Comparison of ENCODE assay signal across 8 mouse cellular contexts in genomic region chr7:44590402-44591347, GRCm38 (mm10). TPM values are rescaled to one million over a fixed set of nuclear protein-coding genes. Genes with fewer than 3 reads are reported as not detected.
DNase-seq lines count a peak whose midpoint lies in the region; ATAC-seq and TF ChIP-seq lines count a peak whose summit lies in the region.

Gene Kcnc3 (plus strand): TSS chr7:44590664.

- H3K4me3 ChIP-seq in forebrain, embryonic 11.5 days (ENCODE audit: low read depth, low read length): peak within 1 kb of the TSS; percentile 58
- H3K4me3 ChIP-seq in heart, embryonic 15.5 days: peak within 1 kb of the TSS; percentile 57
- H3K4me3 ChIP-seq in liver, embryonic 11.5 days (ENCODE audit: low read depth, low read length): peak within 1 kb of the TSS; percentile 54
- H3K4me3 ChIP-seq in myocyte: no peak within 1 kb of the TSS

- H3K79me2 ChIP-seq in myocyte (ENCODE audit: control insufficient read depth, insufficient read depth): no peaks in the 10 kb centered on the region

- H3K4me1 ChIP-seq in forebrain, embryonic 11.5 days (replicated peaks; ENCODE audit: control insufficient read depth, insufficient read depth, low read length): peaks cover 32% of the 10 kb centered on the region; the same call in 1 of the 2 replicates
- H3K4me1 ChIP-seq in heart, embryonic 15.5 days (replicated peaks): peaks cover 35% of the 10 kb centered on the region
- H3K4me1 ChIP-seq in liver, embryonic 11.5 days (replicated peaks; ENCODE audit: control insufficient read depth, insufficient read depth, low read length): peaks cover 3% of the 10 kb centered on the region; the same call in 1 of the 2 replicates

- peak; percentile 78 for DNase-seq in CD4-positive helper T cell, adult 2 months (ENCODE audit: low read depth, low spot score)
- peak; percentile 54 for DNase-seq in c-Kit-positive CD71-positive TER-119-positive erythroid progenitor cells, embryonic 14.5 days (ENCODE audit: low spot score)
- DNase-seq in forebrain, embryonic 11.5 days (ENCODE audit: low spot score): peak; percentile 98
- peak; percentile 95 for DNase-seq in kidney, postnatal 14 days
- peak; percentile 91 for DNase-seq in liver, embryonic 11.5 days (ENCODE audit: low spot score)
- peak; percentile 94 to 96 for DNase-seq in spleen, postnatal 36 days (ENCODE audit: low spot score in 2 of 2)

- ATAC-seq in forebrain, embryonic 11.5 days (replicated peaks; ENCODE audit: low FRiP score): peak; percentile 91
- peak; percentile 81 for ATAC-seq in heart, embryonic 15.5 days (replicated peaks; ENCODE audit: insufficient number of reproducible peaks, insufficient read depth, low FRiP score, low read depth)
- ATAC-seq in liver, embryonic 11.5 days (replicated peaks; ENCODE audit: low FRiP score): peak; percentile 92

- H3K9ac ChIP-seq in forebrain, embryonic 11.5 days (ENCODE audit: low read length): peak within 1 kb of the TSS; percentile 59
- H3K9ac ChIP-seq in heart, embryonic 15.5 days: peak within 1 kb of the TSS; percentile 27
- no peak within 1 kb of the TSS for H3K9ac ChIP-seq in liver, embryonic 11.5 days (ENCODE audit: low read depth, low read length)

- peak; percentile 68 for TF ChIP-seq POLR2A in myocyte (IDR thresholded peaks at IDR 0.05; ENCODE audit: insufficient read length, low read depth)

- under 1% methylated on average over 80 of the region's 80 CpGs for WGBS in forebrain, embryonic 11.5 days
- WGBS in heart, embryonic 15.5 days: under 1% methylated on average over 80 of the region's 80 CpGs
- 1% methylated on average over 73 of the region's 80 CpGs for WGBS in liver, embryonic 11.5 days

- no peak within 1 kb of the TSS for H3K27ac ChIP-seq in forebrain, embryonic 11.5 days (ENCODE audit: low read depth, low read length)
- H3K27ac ChIP-seq in heart, embryonic 15.5 days: no peak within 1 kb of the TSS
- no peak within 1 kb of the TSS for H3K27ac ChIP-seq in liver, embryonic 11.5 days (ENCODE audit: low read depth, low read length)

- H3K36me3 ChIP-seq in forebrain, embryonic 11.5 days (ENCODE audit: control insufficient read depth, insufficient read depth, low read length): no peaks in the 10 kb centered on the region
- no peaks in the 10 kb centered on the region for H3K36me3 ChIP-seq in heart, embryonic 15.5 days
- H3K36me3 ChIP-seq in liver, embryonic 11.5 days (ENCODE audit: control insufficient read depth, insufficient read depth, low read length): no peaks in the 10 kb centered on the region
- H3K36me3 ChIP-seq in myocyte (ENCODE audit: control insufficient read depth, insufficient read depth): no peaks in the 10 kb centered on the region

- H3K4me2 ChIP-seq in forebrain, embryonic 11.5 days (ENCODE audit: low read depth, low read length, severe bottlenecking): peak within 1 kb of the TSS; percentile 99
- peak within 1 kb of the TSS; percentile 94 for H3K4me2 ChIP-seq in heart, embryonic 15.5 days
- peak within 1 kb of the TSS; percentile 91 for H3K4me2 ChIP-seq in liver, embryonic 11.5 days
- H3K4me2 ChIP-seq in myocyte (ENCODE audit: low read depth): peak within 1 kb of the TSS; percentile 24

- H3K27me3 ChIP-seq in forebrain, embryonic 11.5 days (ENCODE audit: control insufficient read depth, insufficient read depth, low read length): peaks cover 37% of the 10 kb centered on the region
- peaks cover 91% of the 10 kb centered on the region for H3K27me3 ChIP-seq in heart, embryonic 15.5 days
- peaks cover 84% of the 10 kb centered on the region for H3K27me3 ChIP-seq in liver, embryonic 11.5 days (replicated peaks; ENCODE audit: control insufficient read depth, insufficient read depth, low read length)
- peaks cover 70% of the 10 kb centered on the region for H3K27me3 ChIP-seq in myocyte (ENCODE audit: control insufficient read depth, insufficient read depth, insufficient read length)

- peak within 1 kb of the TSS; percentile 10 for H3ac ChIP-seq in myocyte (ENCODE audit: control insufficient read depth, insufficient read length)

- H3K9me3 ChIP-seq in forebrain, embryonic 11.5 days (ENCODE audit: control insufficient read depth, low read length): no peaks in the 10 kb centered on the region
- H3K9me3 ChIP-seq in heart, embryonic 15.5 days (replicated peaks): no peaks in the 10 kb centered on the region
- no peaks in the 10 kb centered on the region for H3K9me3 ChIP-seq in liver, embryonic 11.5 days (ENCODE audit: control insufficient read depth, low read length)

TF ChIP-seq in myocyte, 11 proteins besides CTCF, POLR2A, EP300 and RAD21:
- TF ChIP-seq E2F4 (IDR thresholded peaks at IDR 0.05; ENCODE audit: insufficient read depth) (no peak), MAX (IDR thresholded peaks at IDR 0.05; ENCODE audit: low read depth) (no peak), CEBPB (IDR thresholded peaks at IDR 0.05; ENCODE audit: insufficient read depth, poor library complexity, severe bottlenecking) (no peak)

RNA-seq across cellular contexts. Expression of gene Kcnc3, which starts in this region (rescaled TPM):
- polyA plus RNA-seq in forebrain, embryonic 11.5 days (2014; fragmentation: Nextera tagmentation; extraction: Ambion mirVana): 1.8 and 2.0 TPM in 2 replicates
- 0.11 and 0.37 TPM in 2 replicates for polyA plus RNA-seq in heart, embryonic 15.5 days (2015; fragmentation: Nextera tagmentation; extraction: Ambion mirVana)
- 0.22 and 0.23 TPM in 2 replicates for polyA plus RNA-seq in liver, embryonic 11.5 days (2014; fragmentation: Nextera tagmentation; extraction: Ambion mirVana)
- polyA plus RNA-seq in myocyte (2012; fragmentation: generic; extraction: Trizol): 0.92 TPM

Comparison
In these comparisons a context has a peak if more than half of its experiments do, and no peak if none do; other contexts are left out.
1. Peak in ATAC-seq, H3K4me3 ChIP-seq, H3K9ac ChIP-seq and H3K4me2 ChIP-seq in heart, embryonic 15.5 days; RNA of the gene not detected or under 1 TPM.
2. Peak in DNase-seq, ATAC-seq, H3K4me3 ChIP-seq and H3K4me2 ChIP-seq in liver, embryonic 11.5 days; RNA of the gene not detected or under 1 TPM.
3. H3K4me2 ChIP-seq: peak in every context shown above with its lines; median percentile 99 in forebrain, embryonic 11.5 days; 94 in heart, embryonic 15.5 days; 91 in liver, embryonic 11.5 days; 24 in myocyte.